Mouse (Mus musculus): ENCODE measurements at regions not wholly inside any gene's neighbourhood (a gene's known extent, or its start where the extent isn't known, plus 50 kb on each side); places are given as distances from the start of the nearest gene placed in this dataset.
A peak's percentile ranks its signal among the peaks of the same experiment; 100 is the strongest.

- TF ChIP-seq POLR2A (IDR thresholded peaks at IDR 0.05; ENCODE audit: insufficient read depth, low read depth, low read length) (no peak), CTCF (IDR thresholded peaks at IDR 0.05) (peak; percentile 48), EP300 (IDR thresholded peaks at IDR 0.05; ENCODE audit: insufficient read depth, low read depth, low read length) (no peak)
Observed at GRCm38 (mm10) chr2:134088374-134088773, 465.8 kb downstream of the Hao1 start.

All from heart, adult 2 months (tissue).